Comparison of ENCODE assay signal across 18 mouse cellular contexts in the genomic region with DNA sequence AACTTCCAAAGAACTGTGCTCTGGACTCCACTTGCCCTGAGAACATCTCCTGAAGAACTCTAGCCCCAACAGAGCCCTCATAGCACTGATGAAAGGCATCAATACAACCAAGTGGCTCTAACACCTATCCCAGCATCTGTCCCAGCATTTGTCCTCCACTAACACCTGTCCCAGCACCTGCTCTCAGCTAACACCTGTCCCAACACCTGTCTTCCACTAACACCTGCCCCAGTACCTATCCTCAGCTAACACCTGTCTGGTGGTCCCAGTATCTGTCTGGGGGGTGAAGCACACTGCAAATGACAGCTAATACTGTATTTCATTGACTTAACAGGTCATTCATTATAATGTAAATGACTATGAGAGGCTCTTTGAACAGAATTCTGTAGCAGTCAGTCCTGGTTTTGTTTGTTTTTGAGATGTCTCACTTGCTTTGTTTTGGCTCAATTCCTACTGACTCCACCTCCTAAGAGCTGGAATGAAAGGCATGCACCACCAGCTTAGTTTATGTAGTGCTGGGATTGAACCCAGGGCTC.
"Had no signal": no experiment of that assay in that cellular context is flagged by ENCODE, and none has a peak within 500 bp of the region (broad histone marks: within the 10 kb centered on the region; RNA-seq: fewer than 3 reads in every experiment).

No protein-coding gene starts in this region.

- H3K27me3 ChIP-seq: lung, embryonic 15.5 days; midbrain, embryonic 13.5 days; midbrain, embryonic 15.5 days; neural tube, embryonic 12.5 days; stomach, embryonic 15.5 days had no signal

- H3K27ac ChIP-seq: lung, embryonic 15.5 days; macrophage; midbrain, embryonic 13.5 days; midbrain, embryonic 15.5 days; neural tube, embryonic 12.5 days; stomach, embryonic 15.5 days; stomach, postnatal 0 days had no signal

- ATAC-seq: midbrain, embryonic 13.5 days; midbrain, embryonic 15.5 days had no signal

- H3K36me3 ChIP-seq: lung, embryonic 15.5 days; midbrain, embryonic 13.5 days; midbrain, embryonic 15.5 days; neural tube, embryonic 12.5 days; stomach, embryonic 15.5 days had no signal

- H3K4me2 ChIP-seq: lung, embryonic 15.5 days; midbrain, embryonic 11.5 days; midbrain, embryonic 13.5 days; midbrain, embryonic 15.5 days; neural tube, embryonic 12.5 days; stomach, embryonic 15.5 days had no signal

- H3K9me3 ChIP-seq: lung, embryonic 15.5 days; megakaryocyte, embryonic 14.5 days; midbrain, embryonic 13.5 days; midbrain, embryonic 15.5 days; neural tube, embryonic 12.5 days; stomach, embryonic 15.5 days had no signal

- H3K9ac ChIP-seq: lung, embryonic 15.5 days; midbrain, embryonic 13.5 days; midbrain, embryonic 15.5 days; neural tube, embryonic 12.5 days; stomach, embryonic 15.5 days had no signal

- H3K4me1 ChIP-seq: lung, embryonic 15.5 days; midbrain, embryonic 13.5 days; midbrain, embryonic 15.5 days; neural tube, embryonic 12.5 days; stomach, embryonic 15.5 days had no signal

- DNase-seq: lung, adult 2 months; lung, postnatal 14 days; lung, postnatal 36 days; right cerebral cortex, adult 18-20 months; right cerebral cortex, postnatal 25 days; right cerebral cortex, postnatal 4 days; thymus, adult 2 months; thymus, postnatal 25 days; thymus, postnatal 4 days had no signal

- H3K4me3 ChIP-seq: lung, embryonic 15.5 days; megakaryocyte, embryonic 14.5 days; midbrain, embryonic 13.5 days; midbrain, embryonic 15.5 days; neural tube, embryonic 12.5 days; stomach, embryonic 15.5 days had no signal
